Mouse (Mus musculus) stomach, embryonic 15.5 days (tissue): Measurements from ENCODE around the gene Tmem127. TPM values are rescaled to one million over a fixed set of nuclear protein-coding genes. Genes with fewer than 3 reads are reported as not detected.
"Not testable (repeated sequence)": the region's sequence is repeated elsewhere in the genome, so short reads cannot be mapped to it uniquely, and the experiment has no call there.

Source experiments
- ATAC-seq: fragments of 200-750 bp; cut with Nextera tagmentation; 2 replicates; pipeline ENCODE4 v1.8.0; 2017; ENCODE audit warnings: low read depth, moderate number of reproducible peaks, moderate TSS enrichment; ENCODE audit not compliant: insufficient read depth, low FRiP score
- H3K27ac ChIP-seq: fragments of 300-500 bp; sonication (generic); 2 replicates; pipeline ENCODE4 v1.5.1; 2015; ENCODE audit warnings: mild to moderate bottlenecking, inconsistent platforms
- H3K27me3 ChIP-seq: fragments of 300-500 bp; sonication (generic); replicated peaks from 2 replicates; pipeline ENCODE4 v1.6.1; 2015; ENCODE audit warnings: inconsistent platforms
- H3K36me3 ChIP-seq: fragments of 300-500 bp; sonication (generic); 2 replicates; pipeline ENCODE4 v1.6.1; 2015; ENCODE audit warnings: inconsistent platforms
- H3K4me1 ChIP-seq: fragments of 300-500 bp; sonication (generic); 2 replicates; pipeline ENCODE4 v1.6.1; 2015; ENCODE audit warnings: inconsistent platforms
- H3K4me2 ChIP-seq: fragments of 300-500 bp; sonication (generic); 2 replicates; pipeline ENCODE4 v1.6.1; 2015; ENCODE audit warnings: mild to moderate bottlenecking, inconsistent platforms
- H3K4me3 ChIP-seq: fragments of 300-500 bp; sonication (generic); replicated peaks from 2 replicates; pipeline ENCODE4 v1.5.1; 2015; ENCODE audit warnings: inconsistent platforms
- H3K9ac ChIP-seq: fragments of 300-500 bp; sonication (generic); 2 replicates; pipeline ENCODE4 v1.6.1; 2015; ENCODE audit warnings: inconsistent platforms
- H3K9me3 ChIP-seq: fragments of 300-500 bp; sonication (generic); 2 replicates; pipeline ENCODE4 v1.6.1; 2016; ENCODE audit warnings: inconsistent platforms
- WGBS: fragments of 180-500 bp; shearing (Covaris S2); methylation state at CpG from one replicate; pipeline ENCODE4 v1.1.7; 2015; 5-methylcytosine and 5-hydroxymethylcytosine counted together
- polyA plus RNA-seq: library from polyadenylated mRNA; unstranded; fragments of >200 nt; fragmentation: Nextera tagmentation; extraction: Ambion mirVana; gene quantifications from 2 replicates; pipeline ENCODE4 v1.2.1, GENCODE M21; 2015

The Tmem127 gene
- polyA plus RNA-seq, 1 experiment from 2014 or later: 29.4 TPM

DNA sequence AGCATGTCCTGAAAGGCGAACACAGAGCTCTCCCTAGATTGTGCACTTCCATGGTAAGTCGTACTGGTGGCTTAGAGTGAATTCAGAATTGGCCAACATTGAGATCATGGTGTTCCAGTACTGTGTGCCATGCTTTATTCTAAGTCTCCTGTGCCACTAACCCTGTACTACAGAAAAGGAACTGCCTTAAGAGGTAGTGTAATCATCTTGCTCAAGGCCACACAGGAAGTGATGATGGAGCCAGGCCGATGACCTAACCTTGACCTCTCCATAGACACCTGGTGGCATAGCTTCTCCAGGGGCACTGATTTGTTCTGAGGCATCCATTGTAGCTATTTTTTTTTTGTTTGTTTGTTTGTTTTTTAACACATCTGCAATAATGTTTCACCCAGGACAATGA is 54.2 kb downstream of the Tmem127 start:
- 90% methylated on average over 3 of the region's 3 CpGs for WGBS
- Histone ChIP-seq H3K9me3 (no peaks in the 10 kb centered on the region), H3K36me3 (peaks cover 22% of the 10 kb centered on the region), H3K27ac (no peak overlapping the region), H3K4me3 (no peak overlapping the region), H3K4me1 (no peaks in the 10 kb centered on the region), H3K9ac (no peak overlapping the region), H3K4me2 (no peak overlapping the region), H3K27me3 (no peaks in the 10 kb centered on the region)
- no peak for ATAC-seq

DNA sequence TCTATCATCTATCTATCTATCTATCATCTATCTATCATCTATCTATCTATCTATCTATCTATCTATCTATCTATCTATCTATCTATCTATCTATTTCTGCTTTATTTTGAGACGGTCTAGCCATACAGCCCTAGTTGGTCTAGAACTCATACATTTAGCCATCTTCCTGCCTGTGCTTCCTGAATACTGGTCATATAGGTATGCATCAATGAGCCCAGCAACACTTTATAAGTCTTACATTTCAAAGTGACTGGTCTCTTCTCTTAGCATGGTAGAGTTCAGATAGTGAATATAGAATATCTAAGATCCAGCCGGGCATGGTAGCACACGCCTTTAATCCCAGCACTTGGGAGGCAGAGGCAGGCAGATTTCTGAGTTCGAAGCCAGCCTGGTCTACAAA is 56.5 kb downstream of the Tmem127 start:
- H3K36me3 ChIP-seq, H3K9me3 ChIP-seq, H3K27ac ChIP-seq, H3K4me3 ChIP-seq, H3K27me3 ChIP-seq, H3K9ac ChIP-seq, H3K4me2 ChIP-seq, H3K4me1 ChIP-seq, ATAC-seq: not testable (repeated sequence)
- WGBS: 91% methylated on average over 4 of the region's 4 CpGs

- H3K36me3 ChIP-seq: no peaks in the 10 kb centered on the region; the same call in 1 of the 2 replicates
- 91% methylated on average over 3 of the region's 3 CpGs for WGBS
- no peaks in the 10 kb centered on the region for H3K9me3 ChIP-seq
- no peak overlapping the region for H3K9ac ChIP-seq
- ATAC-seq: no peak
- H3K4me1 ChIP-seq: no peaks in the 10 kb centered on the region
- no peak overlapping the region for H3K4me3 ChIP-seq
- no peak overlapping the region for H3K27ac ChIP-seq
- H3K4me2 ChIP-seq: no peak overlapping the region
- no peaks in the 10 kb centered on the region for H3K27me3 ChIP-seq
These were observed 57.0 kb downstream of the Tmem127 start for GRCm38 (mm10) chr2:127304609-127305210.

DNA sequence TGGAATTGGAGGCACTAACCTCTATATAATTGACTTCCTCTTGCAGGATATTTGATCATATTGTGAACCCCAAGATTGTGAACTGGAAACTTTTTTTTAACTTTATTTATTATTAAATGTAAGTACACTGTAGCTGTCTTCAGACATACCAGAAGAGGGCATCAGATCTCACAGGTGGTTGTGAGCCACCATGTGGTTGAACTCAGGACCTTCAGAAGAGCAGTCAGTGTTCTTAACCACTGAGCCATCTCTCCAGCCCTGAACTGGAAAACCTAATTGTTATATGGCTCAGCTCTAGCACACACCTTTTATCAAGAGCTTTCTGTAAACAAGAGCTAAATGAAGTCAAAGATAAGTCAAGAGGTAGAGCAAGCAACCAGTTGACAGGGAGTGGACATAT is 58.4 kb downstream of the Tmem127 start:
- ATAC-seq: no peak
- Histone ChIP-seq H3K4me3 (no peak overlapping the region), H3K4me1 (no peaks in the 10 kb centered on the region)

GRCm38 (mm10) chr2:127307179-127307578 is 59.5 kb downstream of the Tmem127 start:
- Histone ChIP-seq H3K4me1 (no peaks in the 10 kb centered on the region), H3K4me3 (no peak overlapping the region), H3K36me3 (no peaks in the 10 kb centered on the region), H3K27me3 (no peaks in the 10 kb centered on the region), H3K4me2 (no peak overlapping the region), H3K9me3 (no peaks in the 10 kb centered on the region), H3K9ac (no peak overlapping the region), H3K27ac (no peak overlapping the region)
- ATAC-seq: no peak
- 41% methylated on average over 3 of the region's 3 CpGs for WGBS

More for the DNA sequence above, 58.4 kb downstream of the Tmem127 start:
- H3K36me3 ChIP-seq: no peaks in the 10 kb centered on the region
- H3K9me3 ChIP-seq: no peaks in the 10 kb centered on the region
- no peak overlapping the region for H3K4me2 ChIP-seq
- H3K9ac ChIP-seq: no peak overlapping the region
- no peak overlapping the region for H3K27ac ChIP-seq
- no peaks in the 10 kb centered on the region for H3K27me3 ChIP-seq

DNA sequence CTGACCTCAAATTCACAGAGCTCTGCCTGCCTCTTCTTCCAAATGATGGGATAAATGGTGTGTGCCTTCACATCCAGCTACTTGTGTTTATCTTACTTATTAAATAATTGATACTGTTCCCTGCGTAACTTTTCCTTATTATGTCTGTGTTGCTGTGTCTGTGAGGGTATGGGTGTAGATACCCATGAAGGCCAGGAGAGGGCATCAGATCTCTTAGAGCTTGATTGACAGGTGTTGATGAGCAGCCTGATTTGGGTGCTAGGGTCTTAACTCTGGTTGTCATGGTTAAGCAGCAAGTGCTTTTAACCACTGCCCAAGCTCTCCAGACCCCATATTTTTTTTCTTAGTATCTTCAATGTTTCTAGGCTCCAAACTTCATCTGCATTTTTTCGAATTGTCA is 61.0 kb downstream of the Tmem127 start:
- Histone ChIP-seq H3K9me3 (no peaks in the 10 kb centered on the region), H3K27ac (no peak overlapping the region), H3K36me3 (no peaks in the 10 kb centered on the region), H3K4me2 (no peak overlapping the region), H3K4me3 (no peak overlapping the region), H3K9ac (no peak overlapping the region), H3K27me3 (no peaks in the 10 kb centered on the region), H3K4me1 (no peaks in the 10 kb centered on the region)
- WGBS: 88% methylated on average over 2 of the region's 2 CpGs
- ATAC-seq: no peak

DNA sequence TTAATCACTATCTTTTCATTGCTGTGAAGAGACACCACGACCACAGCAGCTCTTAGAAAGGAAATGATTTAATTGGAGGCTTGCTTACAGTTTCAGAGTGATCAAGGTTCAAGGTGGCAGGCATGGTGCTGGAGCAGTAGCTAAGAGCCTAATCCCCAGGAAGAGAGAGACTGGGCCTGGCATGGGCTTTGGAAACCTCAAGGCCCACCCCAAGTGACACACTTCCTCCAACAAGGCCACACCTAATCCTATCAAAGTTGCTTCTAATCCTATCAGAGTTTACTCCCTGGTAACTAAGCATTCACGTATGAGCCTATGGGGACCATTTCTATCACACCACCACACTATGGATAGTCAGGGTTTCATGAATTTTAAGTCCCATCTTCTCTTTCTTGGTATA is 62.5 kb downstream of the Tmem127 start:
- Histone ChIP-seq H3K9me3 (no peaks in the 10 kb centered on the region), H3K4me1 (no peaks in the 10 kb centered on the region), H3K4me2 (no peak overlapping the region), H3K27me3 (no peaks in the 10 kb centered on the region), H3K4me3 (no peak overlapping the region), H3K36me3 (no peaks in the 10 kb centered on the region), H3K27ac (no peak overlapping the region), H3K9ac (no peak overlapping the region)
- ATAC-seq: no peak
- WGBS: 38% methylated on average over 2 of the region's 2 CpGs

DNA sequence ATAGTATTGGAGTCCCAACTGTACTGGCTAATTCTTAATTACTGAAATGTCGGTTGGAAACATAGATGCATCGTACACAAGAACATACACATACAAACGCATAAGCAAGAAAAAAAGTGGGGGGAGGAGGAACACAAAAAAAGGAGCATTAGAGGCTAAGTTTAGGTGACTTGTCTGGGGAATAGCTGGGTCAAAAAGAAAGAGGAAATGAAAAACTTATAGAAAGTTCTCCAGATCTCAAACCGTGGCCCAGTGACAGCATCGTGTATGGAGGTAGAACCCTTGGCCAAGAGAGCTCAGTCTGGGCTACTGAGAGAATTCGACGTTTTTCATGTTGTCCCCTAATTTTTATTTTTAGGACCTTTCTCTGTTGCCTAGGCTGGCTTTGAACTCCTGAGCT is 63.0 kb downstream of the Tmem127 start:
- Histone ChIP-seq H3K4me2 (no peak overlapping the region), H3K4me1 (no peaks in the 10 kb centered on the region), H3K36me3 (no peaks in the 10 kb centered on the region), H3K27me3 (no peaks in the 10 kb centered on the region), H3K4me3 (no peak overlapping the region), H3K27ac (no peak overlapping the region), H3K9me3 (no peaks in the 10 kb centered on the region), H3K9ac (no peak overlapping the region)
- WGBS: 91% methylated on average over 7 of the region's 7 CpGs
- no peak for ATAC-seq

Other genes with a start within 250 kb of the Tmem127 start
- 9.6 and 9.9 TPM in 2 replicates for gene Ap4e1, start 239.2 kb upstream of the Tmem127 start, polyA plus RNA-seq
- 52.6 and 53.9 TPM in 2 replicates for gene Blvra, start 177.2 kb upstream of the Tmem127 start, polyA plus RNA-seq
- 73.9 and 78.8 TPM in 2 replicates for gene Ncaph, start 114.0 kb upstream of the Tmem127 start, polyA plus RNA-seq
- 28.8 and 29.9 TPM in 2 replicates for gene Itpripl1, start 104.5 kb upstream of the Tmem127 start, polyA plus RNA-seq
- 1.9 and 2.0 TPM in 2 replicates for gene 1810024B03Rik, start 39.6 kb upstream of the Tmem127 start, polyA plus RNA-seq
- 40.3 and 47.1 TPM in 2 replicates for gene Snrnp200, start 39.5 kb upstream of the Tmem127 start, polyA plus RNA-seq
- 52.3 and 61.7 TPM in 2 replicates for gene Ciao1, start 92 bp upstream of the Tmem127 start, polyA plus RNA-seq
- gene Stard7, start 22.3 kb downstream of the Tmem127 start, polyA plus RNA-seq: 73.7 and 81.4 TPM in 2 replicates
- gene Dusp2, start 88.3 kb downstream of the Tmem127 start, polyA plus RNA-seq: 4.5 and 6.4 TPM in 2 replicates
- gene Astl, start 90.7 kb downstream of the Tmem127 start, polyA plus RNA-seq: not detected in 2 replicates
- 2.6 and 3.2 TPM in 2 replicates for gene Adra2b, start 115.3 kb downstream of the Tmem127 start, polyA plus RNA-seq
- 0.15 and 0.30 TPM in 2 replicates for gene Gpat2, start 177.3 kb downstream of the Tmem127 start, polyA plus RNA-seq
- 24.6 and 25.2 TPM in 2 replicates for gene Fahd2a, start 196.7 kb downstream of the Tmem127 start, polyA plus RNA-seq